Mouse (Mus musculus): ENCODE results near the gene Oxtr. TPM values are rescaled to one million over a fixed set of nuclear protein-coding genes. Genes with fewer than 3 reads are reported as not detected.
A peak's percentile ranks its signal among the peaks of the same experiment; 100 is the strongest.

The Oxtr gene
- 1.8 TPM in 2 replicates for polyA plus RNA-seq (2015; fragmentation: Nextera tagmentation; extraction: Ambion mirVana)

GRCm38 (mm10) chr6:112489910-112490559, at the start of gene Oxtr:
Gene Oxtr (minus strand): TSS chr6:112489943.
- H3K36me3 ChIP-seq: no peaks in the 10 kb centered on the region
- H3K9me3 ChIP-seq (replicated peaks): no peaks in the 10 kb centered on the region
- H3K27ac ChIP-seq (replicated peaks): no peak within 1 kb of the TSS
- 11% methylated on average over 21 of the region's 24 CpGs for WGBS
- H3K9ac ChIP-seq (replicated peaks): peak within 1 kb of the TSS; percentile 46
- ATAC-seq (ENCODE audit: low FRiP score): no peak
- H3K4me3 ChIP-seq (replicated peaks): peak within 1 kb of the TSS; percentile 42
- H3K4me1 ChIP-seq: peaks cover 22% of the 10 kb centered on the region
- H3K4me2 ChIP-seq: peak within 1 kb of the TSS; percentile 78
- H3K27me3 ChIP-seq (replicated peaks): peaks cover 45% of the 10 kb centered on the region

GRCm38 (mm10) chr6:112525434-112525833, 35.7 kb upstream of the Oxtr start:
- Histone ChIP-seq H3K27ac (replicated peaks) (no peak overlapping the region), H3K9ac (replicated peaks) (no peak overlapping the region), H3K9me3 (replicated peaks) (no peaks in the 10 kb centered on the region), H3K4me1 (0 out of 2 replicates have a peak, but pooled peaks cover 4% of the 10 kb centered on the region), H3K36me3 (no peaks in the 10 kb centered on the region), H3K27me3 (replicated peaks) (peaks cover 5% of the 10 kb centered on the region; the same call in 1 of the 2 replicates), H3K4me2 (no peak overlapping the region), H3K4me3 (replicated peaks) (no peak overlapping the region)
- 46% methylated on average over 5 of the region's 5 CpGs for WGBS
- no peak for ATAC-seq (ENCODE audit: low FRiP score)

GRCm38 (mm10) chr6:112524459-112524858, 34.7 kb upstream of the Oxtr start:
- H3K36me3 ChIP-seq: no peaks in the 10 kb centered on the region
- no peaks in the 10 kb centered on the region for H3K9me3 ChIP-seq (replicated peaks)
- H3K27me3 ChIP-seq (replicated peaks): peaks cover 6% of the 10 kb centered on the region; the same call in 1 of the 2 replicates
- 0 out of 2 replicates have a peak, but pooled peaks cover 4% of the 10 kb centered on the region for H3K4me1 ChIP-seq
- H3K9ac ChIP-seq (replicated peaks): no peak overlapping the region
- no peak overlapping the region for H3K4me3 ChIP-seq (replicated peaks)
- no peak overlapping the region for H3K4me2 ChIP-seq
- no peak for ATAC-seq (ENCODE audit: low FRiP score)
- 54% methylated on average over 10 of the region's 10 CpGs for WGBS
- H3K27ac ChIP-seq (replicated peaks): no peak overlapping the region

DNA sequence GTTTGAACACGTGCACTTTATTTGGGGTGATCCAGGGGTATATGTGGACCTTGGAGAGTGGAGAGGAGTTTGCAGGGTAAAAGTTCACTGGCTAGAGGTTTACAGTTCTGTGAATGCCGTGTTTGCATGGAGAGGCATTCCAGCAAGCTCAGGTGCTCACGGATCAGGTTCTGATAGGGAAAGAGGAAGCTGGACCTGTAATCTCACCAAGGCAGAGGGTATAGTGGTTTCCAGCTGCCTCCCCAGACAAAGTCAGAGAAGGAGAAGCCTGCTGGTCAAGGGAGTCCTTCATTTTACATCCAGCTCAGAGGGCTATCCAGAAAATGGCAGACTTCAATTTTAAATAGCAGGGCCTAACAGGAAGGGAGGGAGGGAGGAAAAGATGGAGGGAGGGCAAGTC, 28.2 kb upstream of the Oxtr start:
- Histone ChIP-seq H3K4me2 (no peak overlapping the region), H3K4me3 (replicated peaks) (no peak overlapping the region), H3K27ac (replicated peaks) (no peak overlapping the region), H3K9me3 (replicated peaks) (no peaks in the 10 kb centered on the region), H3K36me3 (no peaks in the 10 kb centered on the region), H3K4me1 (no peaks in the 10 kb centered on the region), H3K9ac (replicated peaks) (no peak overlapping the region), H3K27me3 (replicated peaks) (peaks cover 38% of the 10 kb centered on the region)
- WGBS: 86% methylated on average over 3 of the region's 3 CpGs
- no peak for ATAC-seq (ENCODE audit: low FRiP score)

GRCm38 (mm10) chr6:112517572-112517971, 27.8 kb upstream of the Oxtr start:
- Histone ChIP-seq H3K4me3 (replicated peaks) (no peak overlapping the region), H3K36me3 (no peaks in the 10 kb centered on the region), H3K27ac (replicated peaks) (no peak overlapping the region), H3K4me1 (no peaks in the 10 kb centered on the region), H3K4me2 (no peak overlapping the region), H3K27me3 (replicated peaks) (peaks cover 39% of the 10 kb centered on the region), H3K9ac (replicated peaks) (no peak overlapping the region), H3K9me3 (replicated peaks) (no peaks in the 10 kb centered on the region)
- 83% methylated on average over 3 of the region's 3 CpGs for WGBS
- ATAC-seq (ENCODE audit: low FRiP score): no peak

GRCm38 (mm10) chr6:112516496-112516895, 26.8 kb upstream of the Oxtr start:
- no peak overlapping the region for H3K27ac ChIP-seq (replicated peaks)
- no peaks in the 10 kb centered on the region for H3K36me3 ChIP-seq
- no peak overlapping the region for H3K9ac ChIP-seq (replicated peaks)
- peaks cover 39% of the 10 kb centered on the region for H3K27me3 ChIP-seq (replicated peaks)
- H3K9me3 ChIP-seq (replicated peaks): no peaks in the 10 kb centered on the region
- 12% methylated on average over 1 of the region's 1 CpGs for WGBS
- no peak overlapping the region for H3K4me3 ChIP-seq (replicated peaks)
- H3K4me2 ChIP-seq: no peak overlapping the region
- H3K4me1 ChIP-seq: no peaks in the 10 kb centered on the region
- ATAC-seq (ENCODE audit: low FRiP score): no peak

- Histone ChIP-seq H3K27me3 (replicated peaks) (peaks cover 37% of the 10 kb centered on the region), H3K4me1 (peaks cover 10% of the 10 kb centered on the region), H3K27ac (replicated peaks) (no peak overlapping the region), H3K9ac (replicated peaks) (no peak overlapping the region), H3K4me2 (no peak overlapping the region), H3K36me3 (no peaks in the 10 kb centered on the region), H3K4me3 (replicated peaks) (no peak overlapping the region), H3K9me3 (replicated peaks) (no peaks in the 10 kb centered on the region)
- no peak for ATAC-seq (ENCODE audit: low FRiP score)
- WGBS: 87% methylated on average over 6 of the region's 6 CpGs
These were observed 24.8 kb upstream of the Oxtr start for GRCm38 (mm10) chr6:112514591-112514990.

DNA sequence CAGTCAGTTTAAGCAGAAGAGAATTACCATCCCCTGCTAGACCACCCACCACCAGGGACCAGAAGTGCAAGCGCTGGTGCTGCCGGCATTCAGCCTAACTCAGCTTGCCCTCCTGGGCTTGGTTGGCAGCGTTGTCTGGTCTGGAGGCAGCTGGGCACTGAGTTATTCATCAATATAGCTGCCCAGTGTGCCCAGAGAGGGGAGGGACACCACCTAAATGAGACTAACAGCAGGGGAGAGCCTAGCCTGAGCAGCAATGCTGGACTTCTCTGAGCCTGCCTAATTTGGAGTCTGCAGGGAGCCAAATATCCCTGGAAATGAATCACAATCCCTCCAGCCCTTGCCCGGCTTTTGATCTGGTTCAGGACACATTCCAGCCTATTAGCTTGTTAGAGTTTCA, 20.6 kb upstream of the Oxtr start:
- Histone ChIP-seq H3K27ac (replicated peaks) (no peak overlapping the region), H3K4me3 (replicated peaks) (no peak overlapping the region), H3K4me2 (no peak overlapping the region), H3K9ac (replicated peaks) (no peak overlapping the region), H3K4me1 (peaks cover 10% of the 10 kb centered on the region), H3K36me3 (no peaks in the 10 kb centered on the region), H3K27me3 (replicated peaks) (peaks cover 21% of the 10 kb centered on the region), H3K9me3 (replicated peaks) (no peaks in the 10 kb centered on the region)
- peak; percentile 50 for ATAC-seq (ENCODE audit: low FRiP score)
- 5% methylated on average over 4 of the region's 4 CpGs for WGBS

DNA sequence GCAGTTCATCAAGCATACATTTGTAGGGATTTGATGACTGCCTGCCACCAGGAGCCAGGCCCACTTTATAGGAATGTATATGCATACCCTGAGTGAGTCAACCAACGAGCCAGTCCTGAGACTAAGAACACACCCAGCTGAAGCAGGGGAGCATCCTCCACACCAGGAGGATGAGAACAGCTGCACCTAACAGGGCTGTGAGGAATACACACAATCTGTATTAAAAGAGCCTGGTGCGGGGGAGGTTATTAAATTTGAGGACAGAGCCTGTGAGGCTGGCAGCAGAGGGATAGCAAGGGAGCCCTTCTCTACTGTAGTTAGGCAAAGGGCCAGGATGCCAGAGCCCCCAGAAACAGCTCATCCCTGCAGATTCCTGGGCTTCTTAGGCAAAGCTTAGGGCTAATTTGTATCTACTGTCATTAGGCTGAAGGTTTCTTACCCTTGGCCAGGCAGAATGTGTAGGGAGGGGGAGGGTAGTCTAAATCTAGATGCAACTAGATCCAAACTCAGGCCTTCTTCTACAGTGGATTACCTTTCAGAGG, 19.9 kb upstream of the Oxtr start:
- peaks cover 10% of the 10 kb centered on the region for H3K4me1 ChIP-seq
- H3K4me2 ChIP-seq: no peak overlapping the region
- H3K27ac ChIP-seq (replicated peaks): no peak overlapping the region
- no peak for ATAC-seq (ENCODE audit: low FRiP score)
- 33% methylated on average over 2 of the region's 2 CpGs for WGBS
- peaks cover 16% of the 10 kb centered on the region for H3K27me3 ChIP-seq (replicated peaks)
- no peaks in the 10 kb centered on the region for H3K36me3 ChIP-seq
- H3K9me3 ChIP-seq (replicated peaks): no peaks in the 10 kb centered on the region
- no peak overlapping the region for H3K4me3 ChIP-seq (replicated peaks)
- no peak overlapping the region for H3K9ac ChIP-seq (replicated peaks)

DNA sequence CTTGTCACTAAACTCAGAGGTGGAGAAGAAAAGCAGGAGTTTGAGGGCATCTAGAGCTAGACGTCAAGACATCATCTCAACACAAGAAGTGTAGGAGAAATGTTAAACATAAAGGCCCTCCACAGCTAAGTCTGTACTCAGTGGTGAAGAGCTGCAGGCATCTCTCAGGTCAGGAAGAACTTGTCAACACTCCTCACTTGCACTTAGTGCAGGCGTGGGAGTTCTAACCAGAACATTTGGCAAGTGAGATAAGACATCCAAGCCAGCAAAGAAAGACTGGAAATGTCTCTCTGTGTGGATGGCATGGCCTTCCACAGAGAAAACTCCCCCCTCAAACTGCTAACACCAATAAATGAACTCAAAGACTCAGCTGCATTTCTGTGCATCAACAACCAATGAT, 17.9 kb upstream of the Oxtr start:
- Histone ChIP-seq H3K27me3 (replicated peaks) (0 out of 2 replicates have a peak, but pooled peaks cover 3% of the 10 kb centered on the region), H3K4me3 (replicated peaks) (no peak overlapping the region), H3K27ac (replicated peaks) (no peak overlapping the region), H3K9ac (replicated peaks) (no peak overlapping the region), H3K9me3 (replicated peaks) (no peaks in the 10 kb centered on the region), H3K4me1 (peaks cover 10% of the 10 kb centered on the region), H3K4me2 (no peak overlapping the region), H3K36me3 (no peaks in the 10 kb centered on the region)
- no peak for ATAC-seq (ENCODE audit: low FRiP score)
- WGBS: 81% methylated on average over 2 of the region's 2 CpGs

DNA sequence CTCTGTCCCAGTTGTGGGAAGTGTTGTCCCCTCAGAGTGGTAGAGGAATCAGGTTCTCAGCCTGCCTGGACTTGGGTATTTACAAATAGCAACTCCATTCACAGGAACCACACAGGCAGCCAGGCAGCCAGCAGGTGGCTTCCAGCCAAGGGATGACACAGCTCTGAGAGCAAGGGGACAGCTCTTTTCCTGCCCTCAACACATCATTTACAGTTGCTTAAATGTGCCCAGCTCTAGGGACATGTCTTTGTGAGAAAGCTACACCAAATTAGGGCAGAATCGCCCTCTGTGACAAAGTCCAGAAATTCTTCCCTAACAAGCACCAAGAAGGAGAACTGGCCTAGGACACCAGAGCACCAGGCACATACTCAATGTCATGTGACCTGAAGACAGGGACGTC, 11.4 kb upstream of the Oxtr start:
- Histone ChIP-seq H3K36me3 (no peaks in the 10 kb centered on the region), H3K27ac (replicated peaks) (no peak overlapping the region), H3K9ac (replicated peaks) (no peak overlapping the region), H3K27me3 (replicated peaks) (no peaks in the 10 kb centered on the region), H3K4me3 (replicated peaks) (no peak overlapping the region), H3K4me2 (no peak overlapping the region), H3K9me3 (replicated peaks) (no peaks in the 10 kb centered on the region), H3K4me1 (no peaks in the 10 kb centered on the region)
- ATAC-seq (ENCODE audit: low FRiP score): no peak
- 81% methylated on average over 2 of the region's 2 CpGs for WGBS

DNA sequence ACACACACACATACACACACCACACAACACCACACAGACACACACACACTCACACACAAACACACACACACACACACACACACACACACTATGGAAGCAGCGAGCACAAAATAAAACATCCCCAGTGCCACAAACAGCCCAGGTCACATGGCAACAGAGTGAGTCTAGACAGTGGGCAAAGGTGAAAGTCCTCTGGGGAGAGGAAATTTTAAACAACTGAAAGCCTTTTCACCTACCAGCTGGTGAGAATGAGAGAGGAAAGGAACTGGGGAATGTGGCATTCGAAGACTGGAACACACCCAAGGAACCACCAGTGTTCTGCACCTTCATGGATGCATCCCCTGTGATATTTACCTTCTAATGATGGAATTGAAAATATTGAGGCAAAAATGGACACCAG, 9.7 kb upstream of the Oxtr start:
- no peak for ATAC-seq (ENCODE audit: low FRiP score)
- no peak overlapping the region for H3K27ac ChIP-seq (replicated peaks)
- H3K9me3 ChIP-seq (replicated peaks): no peaks in the 10 kb centered on the region
- H3K4me3 ChIP-seq (replicated peaks): no peak overlapping the region
- no peak overlapping the region for H3K4me2 ChIP-seq
- no peaks in the 10 kb centered on the region for H3K4me1 ChIP-seq
- 80% methylated on average over 2 of the region's 2 CpGs for WGBS
- no peaks in the 10 kb centered on the region for H3K27me3 ChIP-seq (replicated peaks)
- H3K36me3 ChIP-seq: no peaks in the 10 kb centered on the region
- H3K9ac ChIP-seq (replicated peaks): no peak overlapping the region
